Mouse (Mus musculus) layer of hippocampus, adult 8-10 months (tissue): ENCODE measurements around the gene Ap3s2. TPM values are rescaled to one million over a fixed set of nuclear protein-coding genes. Genes with fewer than 3 reads are reported as not detected.

ENCODE experiments used
- DNase-seq, 2 experiments: peaks; one replicate each; pipeline ENCODE4 v3.0.0; 2022; ENCODE audit warnings: low spot score in 2 of 2
- total RNA-seq, 4 experiments: library from RNA; stranded (reverse); gene quantifications; 2 replicates each; pipeline ENCODE4 v1.2.4; 2022

Gene Ap3s2
- total RNA-seq, result 10 to 100 TPM; 40.9 to 51.1 (median 46.7) TPM

GRCm38 (mm10) chr7:79920344-79920983 lies at the start of gene Ap3s2:
TSS of gene Ap3s2 (minus strand) at chr7:79920649.
- DNase-seq, result peak; percentile 88 to 92

GRCm38 (mm10) chr7:79968326-79968725 lies 47.9 kb upstream of the Ap3s2 start:
- no peak for DNase-seq

GRCm38 (mm10) chr7:79961600-79961999 lies 41.2 kb upstream of the Ap3s2 start:
- DNase-seq, result no peak

GRCm38 (mm10) chr7:79956131-79956530 lies 35.7 kb upstream of the Ap3s2 start:
- DNase-seq, result no peak

GRCm38 (mm10) chr7:79954890-79955289 lies 34.4 kb upstream of the Ap3s2 start:
- no peak for DNase-seq

GRCm38 (mm10) chr7:79951038-79951437 lies 30.6 kb upstream of the Ap3s2 start:
- DNase-seq, result no peak

GRCm38 (mm10) chr7:79950236-79950635 lies 29.8 kb upstream of the Ap3s2 start:
- no peak for DNase-seq

- DNase-seq, result no peak
These were observed 15.2 kb upstream of the Ap3s2 start for GRCm38 (mm10) chr7:79935511-79936205.

GRCm38 (mm10) chr7:79934862-79935510 lies 14.5 kb upstream of the Ap3s2 start, which contains the start of gene Arpin:
TSS of gene Arpin (minus strand) at chr7:79935359.
- peak in 1 of 2 experiments; percentile 34 for DNase-seq

- no peak for DNase-seq
These were observed 14.0 kb upstream of the Ap3s2 start for GRCm38 (mm10) chr7:79934461-79934860.

- DNase-seq, result no peak
These were observed 8.1 kb upstream of the Ap3s2 start for GRCm38 (mm10) chr7:79928516-79929052.

- no peak for DNase-seq
These were observed 5.9 kb downstream of the Ap3s2 start for GRCm38 (mm10) chr7:79914556-79914955.

- no peak for DNase-seq
These were observed 13.1 kb downstream of the Ap3s2 start for GRCm38 (mm10) chr7:79907356-79907755.

GRCm38 (mm10) chr7:79906914-79907313 lies 13.5 kb downstream of the Ap3s2 start:
- no peak for DNase-seq

- no peak for DNase-seq
These were observed 15.3 kb downstream of the Ap3s2 start for GRCm38 (mm10) chr7:79905193-79905592.

- DNase-seq, result no peak
These were observed 17.2 kb downstream of the Ap3s2 start for GRCm38 (mm10) chr7:79903160-79903792.

GRCm38 (mm10) chr7:79900753-79901152 lies 19.7 kb downstream of the Ap3s2 start:
- DNase-seq, result no peak

- no peak for DNase-seq
These were observed 25.2 kb downstream of the Ap3s2 start for GRCm38 (mm10) chr7:79895225-79895624.

- DNase-seq, result no peak
These were observed 25.7 kb downstream of the Ap3s2 start for GRCm38 (mm10) chr7:79894790-79895189.

- no peak for DNase-seq
These were observed 27.6 kb downstream of the Ap3s2 start for GRCm38 (mm10) chr7:79892576-79893428.
